Mouse (Mus musculus): Measurements from ENCODE around the gene Ptgr1.

Gene Ptgr1

GRCm38 (mm10) chr4:58986540-58987190 is at the start of gene Ptgr1:
Gene Ptgr1 (minus strand): TSS chr4:58987119.
- peak; percentile 85 for DNase-seq (ENCODE audit: low read depth, low spot score)

GRCm38 (mm10) chr4:59035786-59036350 is 48.9 kb upstream of the Ptgr1 start:
- no peak for DNase-seq (ENCODE audit: low read depth, low spot score)

DNA sequence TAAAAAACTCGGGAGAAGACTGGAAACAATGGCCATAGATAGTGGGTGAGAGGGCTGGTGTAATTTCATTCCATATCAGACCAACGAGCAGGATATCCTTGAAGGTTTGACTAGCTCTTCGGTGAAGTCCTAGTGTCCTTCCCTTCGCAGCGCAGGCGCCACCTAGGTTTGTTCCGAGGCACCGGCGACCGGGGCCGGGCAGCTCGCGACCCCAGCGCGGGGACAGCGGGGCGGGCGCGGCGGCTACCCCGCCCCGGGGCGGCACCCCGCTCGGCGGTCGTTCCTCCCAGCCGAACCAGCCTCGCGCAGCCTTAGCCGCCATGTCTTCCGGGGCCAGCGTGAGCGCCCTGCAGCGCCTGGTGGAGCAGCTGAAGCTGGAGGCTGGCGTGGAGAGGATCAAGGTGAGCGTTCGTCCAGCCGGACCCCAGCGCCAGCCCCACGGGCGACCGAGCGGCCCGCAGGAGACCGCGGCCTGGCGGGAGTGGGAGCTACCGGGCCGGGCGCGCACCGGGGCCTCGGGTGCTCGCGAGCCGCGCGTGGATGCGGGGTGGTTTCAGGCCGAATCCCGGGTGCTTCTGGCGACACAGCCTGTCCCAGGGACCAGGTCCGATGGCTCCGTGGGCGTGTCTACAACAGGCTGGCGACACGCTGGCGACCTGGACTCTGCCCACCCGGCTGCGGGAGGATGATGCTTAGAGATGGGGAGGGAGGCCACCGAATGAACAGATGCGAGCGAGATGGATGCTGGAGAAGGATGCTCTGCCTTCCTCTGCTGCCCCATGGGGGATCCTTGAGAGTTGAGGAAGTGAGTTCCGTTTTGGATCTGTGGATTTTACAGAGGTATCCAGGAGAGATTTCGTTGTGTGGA is 48.2 kb upstream of the Ptgr1 start, which contains the start of gene Gng10:
TSS of gene Gng10 (plus strand) at position 171 of the 868 bp plus-strand sequence.
- DNase-seq (ENCODE audit: low read depth, low spot score): peak; percentile 25

DNA sequence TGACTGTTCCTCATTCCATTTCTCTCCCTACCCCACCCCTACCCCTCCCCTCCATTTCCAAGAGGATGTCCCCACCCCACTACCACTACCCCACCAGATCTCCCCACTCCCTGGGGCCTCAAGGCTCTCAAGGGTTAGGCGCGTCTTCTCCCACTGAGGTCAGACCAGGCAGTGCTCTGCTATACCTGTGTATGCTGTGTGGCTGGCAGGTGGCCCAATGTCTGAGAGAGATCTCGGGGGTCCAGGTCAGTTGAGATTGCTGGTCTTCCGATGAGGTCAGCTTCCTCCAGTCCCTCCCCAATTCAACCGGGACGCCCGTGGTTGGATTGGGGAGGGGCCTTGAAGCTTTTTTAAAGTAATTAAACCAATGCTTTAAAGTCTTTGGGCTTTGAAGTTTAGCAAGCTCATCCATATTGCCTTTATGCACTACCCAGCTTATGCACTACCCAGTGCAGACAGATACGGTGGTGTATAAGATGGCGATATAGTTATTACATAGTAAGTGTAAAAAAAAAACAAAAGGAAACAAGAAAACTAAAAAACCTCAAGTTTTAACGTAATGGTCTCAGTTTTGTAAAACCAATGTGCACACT is 47.5 kb upstream of the Ptgr1 start:
- DNase-seq (ENCODE audit: low read depth, low spot score): no peak

DNA sequence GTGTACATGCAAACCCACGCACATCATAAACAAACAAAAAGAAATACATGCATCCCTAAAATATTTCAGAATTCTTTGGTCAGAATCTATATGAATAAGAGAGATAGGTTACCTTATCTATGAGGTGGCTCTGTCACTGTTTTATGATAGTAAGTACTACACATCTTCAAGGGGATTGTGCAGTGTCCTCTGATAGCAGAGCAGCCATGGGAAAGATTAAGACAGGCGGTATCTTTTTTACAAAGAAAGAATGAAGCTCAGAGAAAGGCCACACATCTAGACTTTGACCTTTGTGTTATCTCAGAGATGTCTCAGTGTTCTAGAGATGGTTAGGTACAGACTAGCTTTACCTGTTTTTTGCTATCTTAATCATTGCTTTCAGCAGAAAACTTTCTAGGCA is 30.0 kb upstream of the Ptgr1 start:
- no peak for DNase-seq (ENCODE audit: low read depth, low spot score)

DNA sequence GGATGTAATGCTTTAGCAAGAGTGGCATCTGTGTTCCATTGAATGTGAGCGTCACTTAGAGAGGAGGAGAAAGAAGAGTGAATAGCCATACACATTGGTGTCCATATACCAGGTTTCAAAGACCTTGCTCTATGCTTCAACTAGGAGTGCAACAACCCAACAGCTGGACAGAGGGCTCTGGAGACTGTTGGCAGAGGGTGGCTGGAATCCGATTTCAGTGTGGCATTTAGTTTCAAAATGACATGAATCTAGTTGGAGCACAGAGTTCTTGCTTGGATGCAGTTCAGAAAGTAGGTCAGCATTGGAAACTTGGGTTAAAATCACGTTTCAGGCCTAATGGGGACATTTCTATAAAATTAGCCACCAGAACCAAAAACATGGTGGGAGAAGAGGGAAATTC is 28.3 kb upstream of the Ptgr1 start:
- no peak for DNase-seq (ENCODE audit: low read depth, low spot score)

- DNase-seq (ENCODE audit: low read depth, low spot score): no peak
These were observed 24.5 kb upstream of the Ptgr1 start for GRCm38 (mm10) chr4:59011446-59011845.

DNA sequence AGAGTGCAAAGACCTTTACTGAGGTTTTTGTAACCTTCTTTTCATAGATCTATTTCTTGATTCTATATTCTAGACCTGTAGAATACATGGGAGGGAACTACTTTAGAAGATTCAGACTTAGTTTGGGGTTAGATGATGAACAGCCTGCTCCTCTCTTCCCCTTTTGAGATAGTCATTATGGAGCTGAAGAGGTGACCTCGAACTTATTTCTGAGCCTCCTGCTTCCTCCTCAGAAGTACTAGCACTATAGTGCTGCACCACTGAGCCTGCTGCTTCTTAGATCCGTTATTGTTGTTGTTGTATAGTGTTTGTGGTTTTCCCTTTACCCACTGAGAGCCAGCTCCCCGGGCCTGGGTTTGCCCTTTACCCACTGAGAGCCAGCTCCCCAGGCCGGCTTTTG is 22.8 kb upstream of the Ptgr1 start:
- DNase-seq (ENCODE audit: low read depth, low spot score): no peak

- DNase-seq (ENCODE audit: low read depth, low spot score): no peak
These were observed 22.3 kb upstream of the Ptgr1 start for GRCm38 (mm10) chr4:59009186-59009585.

GRCm38 (mm10) chr4:59007974-59008373 is 21.1 kb upstream of the Ptgr1 start:
- DNase-seq (ENCODE audit: low read depth, low spot score): no peak

- no peak for DNase-seq (ENCODE audit: low read depth, low spot score)
These were observed 20.1 kb upstream of the Ptgr1 start for GRCm38 (mm10) chr4:59007016-59007415.

DNA sequence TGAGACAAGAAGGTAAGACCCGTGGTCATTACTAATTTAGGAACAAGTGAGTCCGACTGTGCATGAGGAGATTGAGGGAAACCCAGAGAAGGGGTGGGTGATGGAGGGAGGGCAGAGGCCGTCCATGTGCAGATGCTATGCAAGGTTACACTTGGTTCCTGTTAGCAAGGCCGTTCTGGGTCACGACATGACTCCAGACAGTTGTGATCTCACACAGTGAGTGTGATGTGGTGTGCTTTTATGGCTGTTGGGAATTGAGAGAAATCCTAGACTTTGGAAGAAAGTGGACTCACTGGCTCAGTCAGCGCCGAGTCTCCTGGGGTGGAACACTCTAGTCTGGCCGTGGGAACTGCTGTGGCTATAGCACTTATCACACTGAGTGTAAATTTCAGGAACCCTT is 19.3 kb upstream of the Ptgr1 start:
- DNase-seq (ENCODE audit: low read depth, low spot score): no peak

- DNase-seq (ENCODE audit: low read depth, low spot score): no peak
These were observed 16.9 kb upstream of the Ptgr1 start for GRCm38 (mm10) chr4:59003806-59004200.

DNA sequence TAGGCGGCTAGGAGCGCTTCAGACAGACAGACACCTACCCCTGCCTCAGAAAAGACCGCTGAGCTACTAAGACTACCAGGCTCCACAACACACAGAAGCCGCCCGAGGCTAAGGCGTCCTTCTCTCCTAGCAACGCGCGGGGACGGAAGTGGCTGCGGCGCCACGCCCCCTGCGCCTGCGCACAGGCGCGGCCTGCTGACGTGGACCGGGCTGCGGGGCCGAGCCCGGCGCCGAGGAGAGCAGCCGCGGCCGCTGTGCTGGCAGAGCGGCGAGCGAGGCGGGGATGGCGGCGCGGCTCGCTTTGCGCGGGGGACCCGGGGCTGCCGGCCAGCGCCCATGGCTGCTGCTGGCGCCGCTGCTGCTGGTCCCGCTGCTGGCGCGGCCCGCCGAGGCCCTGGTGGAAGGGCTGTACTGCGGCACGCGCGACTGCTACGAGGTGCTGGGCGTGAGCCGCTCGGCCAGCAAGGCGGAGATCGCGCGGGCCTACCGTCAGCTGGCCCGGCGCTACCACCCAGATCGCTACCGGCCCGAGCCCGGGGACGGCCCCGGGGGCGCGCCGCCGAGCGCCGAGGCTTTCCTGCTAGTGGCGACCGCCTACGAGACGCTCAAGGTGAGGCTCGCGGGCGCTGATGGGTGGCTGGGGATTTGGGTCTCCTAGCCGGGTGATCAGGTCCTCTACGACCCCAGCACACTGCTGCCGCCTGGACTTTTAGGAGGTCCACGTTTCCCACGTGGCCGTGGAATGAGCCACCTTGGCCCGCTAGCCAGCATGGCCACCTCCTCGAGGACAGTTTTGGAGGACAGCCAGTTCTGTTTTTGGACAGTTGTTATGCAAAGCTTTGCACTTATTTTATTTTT is 16.3 kb upstream of the Ptgr1 start, which contains the start of gene Gm20503:
TSS of gene Gm20503 (plus strand) at position 263 of the 858 bp plus-strand sequence.
- DNase-seq (ENCODE audit: low read depth, low spot score): peak; percentile 93

- no peak for DNase-seq (ENCODE audit: low read depth, low spot score)
These were observed 13.7 kb upstream of the Ptgr1 start for GRCm38 (mm10) chr4:59000614-59001013.

- peak; percentile 76 for DNase-seq (ENCODE audit: low read depth, low spot score)
These were observed 12.8 kb upstream of the Ptgr1 start for GRCm38 (mm10) chr4:58999686-59000085.

DNA sequence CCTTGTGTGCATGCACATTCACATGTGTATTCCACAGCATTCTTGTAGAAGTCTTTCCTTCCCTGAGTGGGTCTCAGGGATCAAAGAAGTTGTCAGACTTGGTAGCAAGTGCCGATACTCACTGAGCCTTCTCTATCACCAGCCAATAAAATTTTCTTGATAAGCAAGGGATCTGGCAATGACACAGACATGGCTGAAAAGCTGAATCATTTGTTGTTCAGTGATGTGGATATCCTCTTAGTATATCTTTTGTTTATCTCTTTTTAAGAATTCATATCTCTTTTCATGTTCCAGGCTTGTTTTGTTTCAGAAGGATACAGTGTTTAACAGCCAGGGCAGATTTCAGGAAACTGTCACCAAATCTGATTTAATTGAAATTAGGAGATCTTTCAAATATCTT is 11.8 kb upstream of the Ptgr1 start:
- DNase-seq (ENCODE audit: low read depth, low spot score): no peak

DNA sequence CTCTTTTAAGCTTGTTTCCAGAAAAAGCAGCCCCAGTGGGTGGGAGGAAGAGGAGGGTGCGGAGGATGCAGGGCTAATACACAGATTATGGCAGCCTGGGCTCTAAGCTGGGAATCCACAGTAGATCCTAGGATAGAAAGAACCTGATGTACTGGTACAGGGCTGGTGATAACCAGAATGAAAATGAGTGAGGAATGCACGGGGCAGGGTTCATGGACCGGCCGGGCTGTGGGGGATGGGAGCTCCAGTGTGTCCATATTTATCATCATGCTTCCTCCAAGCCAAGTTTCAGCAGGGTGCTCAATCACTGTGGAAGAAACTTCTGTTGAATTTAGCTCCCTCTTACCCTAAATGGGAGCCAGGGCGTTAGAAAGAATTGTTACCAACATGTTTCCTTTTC is 10.2 kb upstream of the Ptgr1 start:
- DNase-seq (ENCODE audit: low read depth, low spot score): no peak

DNA sequence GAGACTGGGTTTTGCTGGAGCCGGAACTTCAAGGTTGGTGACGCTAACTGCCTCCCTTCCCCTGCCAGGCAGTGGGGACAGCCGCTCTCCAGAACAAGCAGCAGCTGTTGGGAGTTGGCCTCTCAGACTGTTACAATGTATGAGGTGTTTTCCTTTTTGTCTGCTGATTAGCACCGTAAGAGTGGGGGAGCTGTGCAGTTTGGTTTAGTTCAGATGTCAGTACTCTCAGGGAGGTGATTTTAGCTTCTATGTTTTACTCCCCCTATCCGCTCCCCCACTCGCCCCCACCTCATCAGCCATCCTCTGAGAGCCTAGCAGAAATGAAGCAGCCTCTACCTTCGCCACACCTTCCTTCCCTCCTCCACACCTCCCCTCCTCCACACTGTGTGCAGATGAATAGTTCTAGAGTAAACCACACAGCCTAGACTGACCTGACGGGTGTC is 8.4 kb upstream of the Ptgr1 start:
- no peak for DNase-seq (ENCODE audit: low read depth, low spot score)

DNA sequence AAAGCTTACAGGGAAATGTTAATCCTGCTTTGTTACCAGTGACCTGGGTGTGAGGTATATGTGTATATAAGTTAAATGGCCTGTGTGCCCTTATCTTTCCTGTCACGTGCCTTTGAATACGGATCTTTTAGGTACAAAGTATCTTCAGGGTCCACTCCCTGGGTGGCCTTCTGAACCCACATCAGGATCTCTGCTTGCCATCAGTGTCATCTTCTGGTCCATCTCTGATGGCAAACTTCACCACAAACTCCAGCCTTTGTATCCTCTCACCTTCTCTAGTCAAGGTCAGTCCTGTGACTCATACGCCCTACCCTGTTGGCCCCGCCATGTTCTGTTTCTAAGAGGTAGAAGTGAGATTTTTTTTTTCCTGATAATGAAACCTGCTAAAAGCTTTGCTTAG is 7.8 kb upstream of the Ptgr1 start, which contains the start of gene Dnajc25:
TSS of gene Dnajc25 (plus strand) at position 301 of the 400 bp plus-strand sequence.
- DNase-seq (ENCODE audit: low read depth, low spot score): no peak

GRCm38 (mm10) chr4:58992195-58992594 is 5.3 kb upstream of the Ptgr1 start:
- no peak for DNase-seq (ENCODE audit: low read depth, low spot score)
